26 mouse cellular contexts compared by ENCODE assay signal in the genomic region with DNA sequence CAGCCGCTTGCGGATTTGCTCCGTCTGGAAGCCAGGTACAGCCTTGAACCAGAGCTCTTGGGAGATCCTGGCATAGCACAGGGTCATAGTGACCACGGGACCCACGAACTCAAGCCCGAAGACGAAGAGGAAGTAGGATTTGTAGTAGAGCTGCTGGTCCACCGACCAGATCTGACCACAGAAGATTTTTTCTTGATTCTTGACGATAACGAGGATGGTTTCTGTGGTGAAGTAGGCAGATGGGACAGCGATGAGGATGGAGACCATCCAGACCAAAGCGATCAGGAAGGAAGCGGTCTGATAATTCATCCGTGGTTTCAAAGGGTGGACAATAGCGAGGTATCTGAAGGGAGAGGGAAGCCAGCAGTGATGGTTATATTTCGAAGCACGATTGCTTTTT. TPM values are rescaled to one million over a fixed set of nuclear protein-coding genes. Genes with fewer than 3 reads are reported as not detected.
"Had no signal": no experiment of that assay in that cellular context is flagged by ENCODE, and none has a peak within 500 bp of the region (broad histone marks: within the 10 kb centered on the region; RNA-seq: fewer than 3 reads in every experiment).

No protein-coding gene starts in this region.

- H3K36me3 ChIP-seq: heart, embryonic 13.5 days; heart, embryonic 15.5 days; hindbrain, embryonic 10.5 days; hindbrain, embryonic 12.5 days; intestine, embryonic 15.5 days; limb, embryonic 13.5 days; limb, embryonic 15.5 days; liver, embryonic 12.5 days had no signal

- ATAC-seq: hindbrain, embryonic 16.5 days; inflammation-experienced regulatory T-cells, adult 6 months; intestine, embryonic 15.5 days; intestine, postnatal 0 days; liver, embryonic 12.5 days had no signal

- H3K27me3 ChIP-seq: heart, embryonic 13.5 days; heart, embryonic 15.5 days; hindbrain, embryonic 12.5 days; intestine, embryonic 15.5 days; limb, embryonic 13.5 days; limb, embryonic 15.5 days had no signal

- H3K4me3 ChIP-seq: gastrocnemius, adult 2 months; heart, adult 2 months; heart, embryonic 13.5 days; heart, embryonic 15.5 days; hindbrain, embryonic 10.5 days; hindbrain, embryonic 12.5 days; intestine, embryonic 15.5 days; limb, embryonic 13.5 days; limb, embryonic 15.5 days; liver, embryonic 12.5 days had no signal

- H3K4me1 ChIP-seq: heart, embryonic 15.5 days; hindbrain, embryonic 10.5 days; hindbrain, embryonic 12.5 days; intestine, embryonic 15.5 days; limb, embryonic 13.5 days; limb, embryonic 15.5 days; liver, embryonic 12.5 days had no signal

- H3K27ac ChIP-seq: gastrocnemius, adult 2 months; heart, adult 2 months; heart, embryonic 13.5 days; heart, embryonic 15.5 days; hindbrain, embryonic 10.5 days; hindbrain, embryonic 12.5 days; hindbrain, embryonic 14.5 days; intestine, embryonic 15.5 days; limb, embryonic 13.5 days; limb, embryonic 15.5 days; liver, embryonic 12.5 days; liver, embryonic 14.5 days had no signal

- H3K9me3 ChIP-seq: heart, embryonic 13.5 days; heart, embryonic 15.5 days; hindbrain, embryonic 10.5 days; hindbrain, embryonic 12.5 days; intestine, embryonic 15.5 days; limb, embryonic 13.5 days; limb, embryonic 15.5 days; liver, embryonic 12.5 days had no signal

- DNase-seq: gastrocnemius, adult 2 months; gastrocnemius, postnatal 10 days; gastrocnemius, postnatal 25 days; heart, adult 2 months; heart, postnatal 4 days; kidney, adult 18-20 months; kidney, adult 8-10 months; kidney, postnatal 10 days; kidney, postnatal 36 days; layer of hippocampus, adult 9-11 months; layer of hippocampus, postnatal 36 days had no signal

RNA-seq across cellular contexts. Expression of gene Prokr2, which starts 11.5 kb away (rescaled TPM):
- total RNA-seq: gastrocnemius, adult 2 months; gastrocnemius, postnatal 10 days; gastrocnemius, postnatal 25 days; liver, adult 2 months had no signal
- polyA plus RNA-seq: large intestine, adult 2 months; liver, adult 2 months had no signal
